Mouse (Mus musculus) hindbrain, embryonic 11.5 days (tissue): Measurements from ENCODE around the gene Nrxn3. TPM values are rescaled to one million over a fixed set of nuclear protein-coding genes. Genes with fewer than 3 reads are reported as not detected.

Experiments used
- ATAC-seq: fragments of 200-750 bp; cut with Nextera tagmentation; 2 replicates; pipeline ENCODE4 v1.8.0; 2017; ENCODE audit warnings: mild to moderate bottlenecking, moderate TSS enrichment, moderate library complexity; ENCODE audit not compliant: low FRiP score
- DNase-seq: peaks from one replicate; pipeline ENCODE4 v3.0.0-alpha.2; 2015; ENCODE audit warnings: low spot score
- H3K27ac ChIP-seq: fragments of 300-500 bp; sonication (generic); 2 replicates; pipeline ENCODE4 v1.5.1; 2014; ENCODE audit warnings: mild to moderate bottlenecking, low read depth, low read length
- H3K27me3 ChIP-seq: fragments of 300-500 bp; sonication (generic); 2 replicates; pipeline ENCODE4 v1.6.1; 2014; ENCODE audit warnings: mild to moderate bottlenecking, low read length, moderate library complexity, mixed read lengths; ENCODE audit not compliant: control insufficient read depth, insufficient read depth
- H3K36me3 ChIP-seq: fragments of 300-500 bp; sonication (generic); 2 replicates; pipeline ENCODE4 v1.6.1; 2014; ENCODE audit warnings: mild to moderate bottlenecking, low read length, moderate library complexity, mixed read lengths; ENCODE audit not compliant: control insufficient read depth, insufficient read depth
- H3K4me1 ChIP-seq: fragments of 300-500 bp; sonication (generic); replicated peaks from 2 replicates; pipeline ENCODE4 v1.6.1; 2014; ENCODE audit warnings: low read length, mixed read lengths; ENCODE audit not compliant: control insufficient read depth, insufficient read depth
- H3K4me2 ChIP-seq: fragments of 300-500 bp; sonication (generic); replicated peaks from 2 replicates; pipeline ENCODE4 v1.6.1; 2014; ENCODE audit warnings: mild to moderate bottlenecking, low read depth, low read length
- H3K4me3 ChIP-seq: fragments of 300-500 bp; sonication (generic); 2 replicates; pipeline ENCODE4 v1.5.1; 2014; ENCODE audit warnings: low read depth, low read length
- H3K9ac ChIP-seq: fragments of 300-500 bp; sonication (generic); 2 replicates; pipeline ENCODE4 v1.6.1; 2014; ENCODE audit warnings: low read depth, low read length
- H3K9me3 ChIP-seq: fragments of 300-500 bp; sonication (generic); 2 replicates; pipeline ENCODE4 v1.6.1; 2016; ENCODE audit warnings: low read length; ENCODE audit not compliant: control insufficient read depth
- WGBS: fragments of 180-500 bp; shearing (Covaris S2); extraction: QIAGEN DNeasy Blood & Tissue Kit; methylation state at CpG from one replicate; pipeline ENCODE4 v1.1.7; 2014; 5-methylcytosine and 5-hydroxymethylcytosine counted together
- polyA plus RNA-seq: library from polyadenylated mRNA; unstranded; fragments of >200 nt; fragmentation: Nextera tagmentation; extraction: Ambion mirVana; gene quantifications from 2 replicates; pipeline ENCODE4 v1.2.1, GENCODE M21; 2014

Nrxn3 gene
- polyA plus RNA-seq, 1 experiment from 2014 or later = 52.4 TPM

DNA sequence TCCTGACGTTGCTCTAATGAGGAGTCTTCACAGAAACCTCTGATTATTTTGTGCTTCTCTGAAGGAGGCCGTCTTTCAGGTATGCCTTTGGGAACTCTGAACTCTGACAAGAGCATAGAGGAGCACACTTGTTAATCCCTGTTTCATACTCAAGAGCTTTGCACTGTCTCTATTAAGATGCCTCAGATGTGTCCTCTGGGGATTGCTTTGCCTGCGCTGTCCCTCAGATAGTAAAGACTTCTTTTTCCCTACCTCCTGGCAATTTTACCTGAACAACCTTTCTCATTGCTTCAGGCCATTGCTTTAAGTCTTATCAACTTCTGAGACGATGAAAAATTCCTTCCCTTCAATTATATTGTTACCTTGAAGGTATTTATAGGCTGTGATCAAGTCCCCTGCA is 1272.7 kb downstream of the Nrxn3 start:
- H3K9me3 ChIP-seq = no peaks in the 10 kb centered on the region
- 83% methylated on average over 4 of the region's 4 CpGs for WGBS
- ATAC-seq = no peak
- no peak overlapping the region for H3K4me2 ChIP-seq
- no peaks in the 10 kb centered on the region for H3K36me3 ChIP-seq
- H3K9ac ChIP-seq = no peak overlapping the region
- no peaks in the 10 kb centered on the region for H3K4me1 ChIP-seq
- H3K4me3 ChIP-seq = no peak overlapping the region
- no peak for DNase-seq
- H3K27me3 ChIP-seq = no peaks in the 10 kb centered on the region
- no peak overlapping the region for H3K27ac ChIP-seq

GRCm38 (mm10) chr12:90010280-90010679 is 1287.6 kb downstream of the Nrxn3 start:
- DNase-seq (no peak), ATAC-seq (no peak)
- Histone ChIP-seq H3K9me3 (no peaks in the 10 kb centered on the region), H3K27ac (no peak overlapping the region), H3K4me3 (no peak overlapping the region), H3K4me2 (no peak overlapping the region), H3K4me1 (no peaks in the 10 kb centered on the region), H3K9ac (no peak overlapping the region), H3K36me3 (no peaks in the 10 kb centered on the region), H3K27me3 (no peaks in the 10 kb centered on the region)
- WGBS = 88% methylated on average over 2 of the region's 2 CpGs

- Histone ChIP-seq H3K9me3 (no peaks in the 10 kb centered on the region), H3K27ac (no peak overlapping the region), H3K36me3 (no peaks in the 10 kb centered on the region), H3K4me3 (no peak overlapping the region), H3K4me1 (no peaks in the 10 kb centered on the region), H3K27me3 (no peaks in the 10 kb centered on the region), H3K9ac (no peak overlapping the region), H3K4me2 (no peak overlapping the region)
- no peak for DNase-seq
- no peak for ATAC-seq
- WGBS = 53% methylated on average over 2 of the region's 2 CpGs
These were observed 1291.3 kb downstream of the Nrxn3 start for GRCm38 (mm10) chr12:90013958-90014357.

DNA sequence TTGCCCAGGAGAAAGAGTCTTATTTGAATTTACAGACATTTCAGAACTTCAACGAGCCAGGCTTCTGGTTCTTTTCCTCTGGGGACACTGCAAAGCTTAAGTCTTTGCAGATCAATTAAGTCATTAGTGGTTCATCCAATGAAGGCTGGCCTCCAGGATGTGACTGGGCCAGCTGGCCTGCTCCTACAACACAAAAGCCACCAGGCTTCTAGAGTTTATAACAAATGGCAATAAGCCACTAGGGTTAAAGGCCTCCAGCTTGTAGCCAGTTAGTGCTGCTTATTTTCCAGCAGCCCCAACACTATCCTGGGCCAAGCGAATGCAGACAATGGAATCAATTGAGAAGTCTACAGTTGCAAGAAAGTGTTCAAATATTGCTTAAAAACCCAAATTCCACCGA is 1304.3 kb downstream of the Nrxn3 start:
- Histone ChIP-seq H3K9me3 (no peaks in the 10 kb centered on the region), H3K27me3 (no peaks in the 10 kb centered on the region), H3K27ac (no peak overlapping the region), H3K9ac (no peak overlapping the region), H3K4me1 (no peaks in the 10 kb centered on the region), H3K36me3 (no peaks in the 10 kb centered on the region), H3K4me2 (no peak overlapping the region), H3K4me3 (no peak overlapping the region)
- peak; percentile 5 for DNase-seq
- ATAC-seq = peak; percentile 53; the same call in 1 of the 2 replicates
- 61% methylated on average over 3 of the region's 3 CpGs for WGBS

DNA sequence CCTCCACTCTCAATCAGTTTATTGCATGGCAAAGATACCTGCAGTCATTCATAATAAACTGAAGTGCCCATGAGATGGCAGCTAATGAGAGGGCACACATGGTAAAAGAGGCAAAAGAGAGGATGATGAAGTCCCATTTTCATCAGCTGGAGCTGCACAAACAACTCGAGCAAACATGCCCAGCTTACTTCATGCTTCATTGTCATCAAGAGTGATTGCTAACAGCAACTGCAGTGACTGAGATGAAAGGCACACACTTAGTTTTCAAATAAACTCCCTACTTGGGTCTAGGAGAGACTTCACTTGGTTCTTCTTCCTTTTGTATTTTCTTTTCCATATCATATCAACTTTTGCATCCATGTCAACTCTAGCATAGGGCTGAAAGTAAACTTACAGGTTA is 1318.4 kb downstream of the Nrxn3 start:
- DNase-seq (no peak), ATAC-seq (no peak)
- Histone ChIP-seq H3K27me3 (no peaks in the 10 kb centered on the region), H3K4me3 (no peak overlapping the region), H3K36me3 (no peaks in the 10 kb centered on the region), H3K9me3 (no peaks in the 10 kb centered on the region), H3K27ac (no peak overlapping the region), H3K4me2 (no peak overlapping the region), H3K9ac (no peak overlapping the region), H3K4me1 (no peaks in the 10 kb centered on the region)
- 58% methylated on average over 1 of the region's 1 CpGs for WGBS

- no peaks in the 10 kb centered on the region for H3K27me3 ChIP-seq
- no peak for ATAC-seq
- H3K4me1 ChIP-seq = no peaks in the 10 kb centered on the region
- no peaks in the 10 kb centered on the region for H3K36me3 ChIP-seq
- no peaks in the 10 kb centered on the region for H3K9me3 ChIP-seq
- no peak overlapping the region for H3K27ac ChIP-seq
- WGBS = 93% methylated on average over 5 of the region's 5 CpGs
- no peak overlapping the region for H3K4me2 ChIP-seq
- H3K9ac ChIP-seq = no peak overlapping the region
- no peak overlapping the region for H3K4me3 ChIP-seq
- DNase-seq = no peak
These were observed 1333.6 kb downstream of the Nrxn3 start for GRCm38 (mm10) chr12:90056256-90056655.

DNA sequence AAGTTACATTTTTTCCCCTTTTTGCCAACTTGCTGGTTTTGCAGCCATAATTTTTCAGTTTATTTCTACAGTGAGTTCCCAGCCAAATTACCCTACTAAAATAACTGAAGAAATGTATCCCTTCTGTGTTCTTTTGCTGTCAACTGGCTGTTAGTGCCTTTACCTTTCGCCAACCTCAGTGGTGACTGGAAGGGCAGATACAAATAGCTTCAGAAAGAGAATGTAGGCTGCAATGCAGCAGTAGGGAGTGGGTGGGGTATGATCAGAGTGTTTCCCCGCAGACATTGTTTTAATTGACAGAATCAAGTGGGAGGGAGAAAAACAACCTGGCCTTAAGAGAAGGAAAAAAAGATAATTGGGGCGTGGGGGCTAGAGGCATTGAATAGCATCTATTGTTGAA is 1337.1 kb downstream of the Nrxn3 start:
- ATAC-seq (no peak), DNase-seq (no peak)
- H3K4me3 ChIP-seq = no peak overlapping the region
- 76% methylated on average over 3 of the region's 3 CpGs for WGBS
- no peak overlapping the region for H3K9ac ChIP-seq
- H3K9me3 ChIP-seq = no peaks in the 10 kb centered on the region
- H3K4me2 ChIP-seq = no peak overlapping the region
- H3K36me3 ChIP-seq = no peaks in the 10 kb centered on the region
- no peaks in the 10 kb centered on the region for H3K27me3 ChIP-seq
- no peak overlapping the region for H3K27ac ChIP-seq
- H3K4me1 ChIP-seq = no peaks in the 10 kb centered on the region

GRCm38 (mm10) chr12:90061312-90061711 is 1338.6 kb downstream of the Nrxn3 start:
- Histone ChIP-seq H3K9ac (no peak overlapping the region), H3K4me1 (no peaks in the 10 kb centered on the region), H3K36me3 (no peaks in the 10 kb centered on the region), H3K27ac (no peak overlapping the region), H3K4me2 (no peak overlapping the region), H3K9me3 (no peaks in the 10 kb centered on the region), H3K4me3 (no peak overlapping the region), H3K27me3 (no peaks in the 10 kb centered on the region)
- no peak for ATAC-seq
- 57% methylated on average over 3 of the region's 3 CpGs for WGBS
- no peak for DNase-seq

- no peak overlapping the region for H3K9ac ChIP-seq
- DNase-seq (no peak), ATAC-seq (no peak)
- no peaks in the 10 kb centered on the region for H3K9me3 ChIP-seq
- 61% methylated on average over 5 of the region's 5 CpGs for WGBS
- no peaks in the 10 kb centered on the region for H3K36me3 ChIP-seq
- H3K4me3 ChIP-seq = no peak overlapping the region
- H3K27ac ChIP-seq = no peak overlapping the region
- H3K4me2 ChIP-seq = no peak overlapping the region
- H3K4me1 ChIP-seq = no peaks in the 10 kb centered on the region
- H3K27me3 ChIP-seq = no peaks in the 10 kb centered on the region
These were observed 1339.5 kb downstream of the Nrxn3 start for GRCm38 (mm10) chr12:90062219-90062618.
